Mouse (Mus musculus) layer of hippocampus, adult 18-20 months (tissue): ENCODE measurements around the gene Srrm2. TPM values are rescaled to one million over a fixed set of nuclear protein-coding genes. Genes with fewer than 3 reads are reported as not detected.

Experiments used
- DNase-seq, 2 experiments: peaks; one replicate each; pipeline ENCODE4 v3.0.0; 2022; ENCODE audit warnings: low spot score in 2 of 2
- total RNA-seq, 2 experiments: library from RNA; stranded (reverse); gene quantifications; 2 replicates each; pipeline ENCODE4 v1.2.3; 2021

The Srrm2 gene
- total RNA-seq, 2 experiments from 2014 or later: 509 to 565 TPM

DNA sequence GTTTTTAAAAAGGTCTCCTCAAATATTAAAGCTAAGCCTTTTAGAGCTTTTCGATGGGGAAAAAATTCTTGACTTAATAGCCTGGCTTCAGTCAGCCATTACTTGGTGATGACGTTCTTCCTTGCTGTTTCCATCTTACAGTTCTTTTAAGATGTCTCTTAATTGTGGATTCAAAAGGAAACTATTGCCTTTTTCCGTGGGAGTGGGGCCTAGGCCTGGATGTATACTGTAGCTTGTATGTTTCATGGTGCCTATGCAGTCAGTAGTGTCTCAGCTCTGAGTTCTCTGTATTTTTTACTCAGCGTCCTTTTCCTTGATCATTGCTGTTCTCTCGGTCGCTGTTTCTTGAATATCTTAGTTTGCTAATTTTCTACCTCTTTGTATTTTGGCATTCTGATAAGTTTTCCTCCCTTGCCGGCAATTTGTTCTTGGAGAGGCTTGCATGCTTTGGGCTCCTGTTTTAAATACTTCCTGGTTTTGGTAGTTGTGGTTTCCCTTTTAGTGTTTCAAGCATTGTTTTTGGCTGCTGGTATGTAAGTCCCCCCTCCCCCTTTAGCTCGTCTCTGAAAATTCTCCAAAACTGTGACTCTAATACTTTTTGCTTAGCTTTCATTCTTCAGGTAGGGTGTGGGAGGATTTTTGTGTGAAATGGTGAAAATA, 14.2 kb downstream of the Srrm2 start:
- no peak for DNase-seq

DNA sequence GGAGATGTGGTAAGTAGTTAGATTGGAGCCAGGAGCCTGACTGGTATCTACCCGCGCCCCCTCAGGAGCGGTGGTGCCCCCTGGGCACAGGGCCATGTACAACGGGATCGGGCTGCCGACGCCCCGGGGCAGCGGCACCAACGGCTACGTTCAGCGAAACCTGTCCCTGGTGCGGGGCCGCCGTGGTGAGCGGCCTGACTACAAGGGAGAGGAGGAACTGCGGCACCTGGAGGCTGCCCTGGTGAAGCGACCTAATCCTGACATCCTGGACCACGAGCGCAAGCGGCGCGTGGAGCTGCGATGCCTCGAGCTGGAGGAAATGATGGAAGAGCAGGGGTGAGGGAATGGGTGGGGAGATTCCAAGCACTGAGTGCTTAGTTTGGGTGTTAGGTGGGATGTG, 16.5 kb downstream of the Srrm2 start:
- no peak for DNase-seq

DNA sequence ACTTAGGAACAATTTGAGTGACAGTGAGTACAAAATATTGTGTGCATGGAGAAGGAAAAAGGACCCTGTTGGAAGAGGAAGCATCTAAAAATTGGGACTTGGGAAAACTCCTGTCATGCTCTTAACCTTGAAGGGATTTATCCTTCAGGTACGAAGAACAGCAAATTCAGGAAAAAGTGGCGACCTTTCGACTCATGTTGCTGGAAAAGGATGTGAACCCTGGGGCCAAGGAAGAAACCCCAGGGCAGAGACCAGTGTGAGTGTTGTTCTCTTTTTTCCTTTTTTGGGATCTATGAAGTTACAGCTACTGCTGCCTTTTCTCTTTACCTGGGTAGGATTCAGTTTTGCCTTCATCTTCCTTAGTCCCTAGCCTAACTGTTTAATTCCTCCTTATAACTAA, 17.6 kb downstream of the Srrm2 start:
- no peak for DNase-seq

DNA sequence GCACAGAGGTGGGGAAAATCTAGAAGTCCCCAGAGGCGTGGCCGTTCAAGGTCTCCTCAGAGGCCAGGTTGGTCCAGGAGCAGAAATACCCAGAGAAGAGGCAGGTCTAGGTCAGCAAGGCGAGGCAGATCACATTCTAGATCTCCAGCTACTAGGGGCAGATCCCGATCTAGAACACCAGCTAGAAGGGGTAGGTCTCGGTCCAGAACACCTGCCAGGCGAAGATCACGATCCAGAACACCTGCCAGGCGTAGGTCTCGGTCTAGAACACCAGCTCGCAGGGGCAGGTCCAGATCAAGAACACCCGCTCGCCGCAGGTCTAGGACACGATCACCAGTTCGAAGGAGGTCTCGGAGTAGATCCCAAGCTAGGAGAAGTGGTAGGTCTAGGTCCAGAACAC, 25.3 kb downstream of the Srrm2 start:
- peak in 1 of 2 experiments; percentile 27 for DNase-seq

DNA sequence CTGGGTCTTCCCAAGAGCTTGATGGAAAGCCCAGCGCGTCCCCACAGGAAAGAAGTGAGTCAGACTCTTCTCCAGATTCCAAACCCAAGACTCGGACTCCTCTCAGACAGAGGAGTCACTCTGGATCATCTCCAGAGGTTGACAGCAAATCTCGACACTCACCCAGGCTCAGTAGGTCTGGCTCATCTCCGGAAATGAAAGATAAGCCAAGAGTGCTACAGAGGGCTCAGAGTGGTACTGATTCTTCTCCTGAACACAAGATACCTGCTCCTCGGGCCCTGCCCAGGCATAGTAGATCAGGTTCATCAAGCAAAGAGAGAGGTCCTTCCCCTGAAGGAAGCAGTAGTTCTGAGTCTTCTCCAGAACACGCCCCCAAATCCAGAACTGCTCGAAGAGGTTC, 28.2 kb downstream of the Srrm2 start:
- no peak for DNase-seq

DNA sequence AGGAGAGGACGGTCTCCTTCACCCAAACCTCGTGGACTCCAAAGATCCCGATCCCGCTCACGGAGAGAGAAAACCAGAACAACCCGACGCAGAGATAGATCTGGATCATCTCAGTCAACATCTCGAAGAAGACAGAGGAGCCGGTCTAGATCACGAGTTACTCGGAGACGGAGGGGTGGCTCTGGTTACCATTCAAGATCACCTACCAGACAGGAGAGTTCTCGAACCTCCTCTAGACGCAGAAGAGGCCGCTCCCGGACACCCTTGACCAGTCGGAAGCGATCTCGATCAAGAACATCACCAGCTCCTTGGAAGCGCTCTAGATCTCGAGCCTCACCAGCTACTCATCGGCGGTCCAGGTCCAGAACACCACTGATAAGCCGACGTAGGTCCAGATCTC, 28.9 kb downstream of the Srrm2 start:
- DNase-seq: no peak

DNA sequence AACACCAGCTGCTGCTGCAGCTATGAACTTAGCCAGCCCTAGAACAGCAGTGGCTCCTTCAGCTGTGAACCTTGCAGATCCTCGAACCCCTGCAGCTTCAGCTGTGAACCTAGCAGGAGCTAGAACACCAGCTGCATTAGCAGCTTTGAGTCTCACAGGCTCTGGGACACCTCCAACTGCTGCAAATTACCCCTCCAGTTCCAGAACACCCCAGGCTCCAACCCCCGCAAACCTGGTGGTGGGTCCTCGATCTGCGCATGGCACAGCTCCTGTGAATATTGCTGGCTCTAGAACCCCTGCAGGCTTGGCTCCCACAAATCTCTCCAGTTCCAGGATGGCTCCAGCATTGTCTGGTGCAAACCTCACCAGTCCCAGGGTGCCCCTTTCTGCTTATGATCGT, 30.4 kb downstream of the Srrm2 start:
- peak; percentile 44 to 55 for DNase-seq

DNA sequence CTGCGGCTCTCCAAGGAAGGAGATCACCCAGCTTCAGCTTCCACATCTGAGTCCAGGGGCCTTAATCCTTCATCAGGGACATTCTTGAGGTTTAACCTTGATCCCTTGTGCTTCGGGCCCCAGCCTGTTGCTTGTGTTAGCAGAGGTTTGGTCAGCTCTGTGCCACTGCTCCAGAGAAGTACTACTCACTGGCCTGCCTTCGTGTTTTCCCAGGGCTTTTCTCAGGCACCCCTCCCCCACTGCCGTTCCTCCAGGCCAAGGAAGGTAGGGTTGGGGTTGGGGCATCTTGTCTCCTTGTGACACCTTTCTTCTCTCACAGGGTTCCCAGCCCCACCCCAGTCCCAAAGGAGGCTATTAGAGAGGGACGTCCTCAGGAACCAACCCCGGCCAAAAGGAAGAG, 31.8 kb downstream of the Srrm2 start:
- DNase-seq: no peak

DNA sequence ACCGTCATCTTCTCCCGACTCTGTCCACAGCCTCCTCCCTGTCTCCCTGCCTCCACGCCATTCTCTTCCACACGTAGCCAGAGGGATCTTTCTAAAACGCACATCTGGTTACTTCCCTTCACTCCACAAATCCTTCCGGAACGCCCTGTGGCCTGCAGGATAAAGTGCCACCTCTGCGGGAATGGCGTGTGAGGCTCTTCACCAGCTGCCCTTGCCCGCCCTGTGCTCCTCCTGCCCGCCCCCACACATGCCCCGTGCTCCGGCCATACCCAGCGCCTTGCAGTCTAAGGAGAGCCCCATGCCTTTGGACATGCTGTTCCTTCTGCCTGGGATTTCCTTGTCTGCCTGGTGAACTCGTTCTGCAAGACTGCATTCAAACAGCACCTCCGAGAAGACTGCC, 32.7 kb downstream of the Srrm2 start:
- DNase-seq: no peak

DNA sequence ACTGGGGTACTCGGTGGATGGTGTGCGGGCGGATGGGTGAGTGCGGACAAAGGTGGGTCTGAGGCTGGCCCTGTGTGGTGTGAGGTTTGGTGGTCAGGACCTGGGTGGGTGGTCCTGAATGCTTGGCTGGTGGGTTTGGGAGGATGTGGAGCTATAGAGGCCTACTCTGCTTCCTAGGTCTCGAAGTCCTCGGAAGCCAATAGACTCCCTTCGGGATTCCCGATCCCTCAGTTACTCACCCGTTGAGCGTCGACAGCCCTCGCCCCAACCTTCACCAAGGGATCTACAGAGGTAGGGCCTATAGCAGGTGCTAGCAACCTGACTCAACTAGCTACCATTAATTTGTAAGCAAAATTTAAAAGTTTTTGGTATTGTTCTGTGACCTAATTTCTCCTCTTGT, 33.3 kb downstream of the Srrm2 start:
- no peak for DNase-seq

DNA sequence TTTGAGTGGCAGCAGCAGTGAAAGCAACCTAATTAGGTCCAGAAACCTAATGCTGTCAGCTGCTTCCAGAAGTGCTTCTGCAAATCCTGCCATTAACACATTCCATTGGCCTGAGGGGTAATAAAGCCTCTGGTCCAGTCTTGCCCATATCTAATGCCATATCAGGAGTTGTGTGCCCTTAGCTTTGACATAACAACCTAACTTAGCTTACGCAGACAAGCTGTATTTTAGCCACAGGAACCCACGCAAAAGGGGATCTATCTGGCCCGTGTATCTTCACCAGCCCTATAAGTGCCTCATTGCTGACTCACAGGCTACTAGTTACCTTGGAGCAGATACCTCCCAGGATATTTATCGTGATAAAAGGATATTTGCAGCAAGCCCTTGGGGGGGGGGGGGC, 35.3 kb downstream of the Srrm2 start:
- DNase-seq: no peak

DNA sequence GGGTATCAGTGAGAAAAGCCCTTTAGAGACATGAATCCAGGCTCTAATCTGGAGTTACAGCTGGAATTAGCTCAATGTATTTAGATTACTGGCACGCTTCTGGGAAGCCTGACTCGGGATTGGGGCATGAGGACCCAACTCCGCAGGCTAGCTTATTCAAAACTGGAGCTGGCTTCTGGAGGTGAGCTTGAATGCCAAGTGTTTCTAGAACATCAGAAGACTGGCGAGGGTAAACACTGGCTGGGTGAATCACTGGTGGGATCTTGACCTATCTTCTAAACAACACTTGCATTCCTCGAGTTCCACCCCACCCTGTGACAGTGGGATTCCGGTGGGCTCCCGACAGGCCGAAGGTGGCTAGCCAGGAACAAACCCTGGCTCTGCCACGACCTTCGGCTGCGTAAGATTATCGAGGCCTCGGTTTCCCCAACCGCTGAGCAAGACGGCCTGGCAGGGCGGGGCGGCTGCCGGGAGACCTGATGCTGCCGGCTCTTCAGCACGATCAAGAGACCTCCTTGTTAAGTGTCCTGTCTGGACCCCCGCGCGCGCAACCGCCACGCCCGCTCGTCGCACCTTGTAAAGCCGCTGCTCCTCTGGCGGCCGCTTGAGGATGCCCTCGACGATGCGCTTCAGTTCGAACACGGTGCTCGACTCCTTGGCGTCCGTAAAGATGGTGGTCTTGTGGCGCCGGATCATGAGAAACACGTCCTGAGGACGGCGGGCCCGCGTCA, 38.1 kb downstream of the Srrm2 start:
- peak; percentile 19 to 35 for DNase-seq

DNA sequence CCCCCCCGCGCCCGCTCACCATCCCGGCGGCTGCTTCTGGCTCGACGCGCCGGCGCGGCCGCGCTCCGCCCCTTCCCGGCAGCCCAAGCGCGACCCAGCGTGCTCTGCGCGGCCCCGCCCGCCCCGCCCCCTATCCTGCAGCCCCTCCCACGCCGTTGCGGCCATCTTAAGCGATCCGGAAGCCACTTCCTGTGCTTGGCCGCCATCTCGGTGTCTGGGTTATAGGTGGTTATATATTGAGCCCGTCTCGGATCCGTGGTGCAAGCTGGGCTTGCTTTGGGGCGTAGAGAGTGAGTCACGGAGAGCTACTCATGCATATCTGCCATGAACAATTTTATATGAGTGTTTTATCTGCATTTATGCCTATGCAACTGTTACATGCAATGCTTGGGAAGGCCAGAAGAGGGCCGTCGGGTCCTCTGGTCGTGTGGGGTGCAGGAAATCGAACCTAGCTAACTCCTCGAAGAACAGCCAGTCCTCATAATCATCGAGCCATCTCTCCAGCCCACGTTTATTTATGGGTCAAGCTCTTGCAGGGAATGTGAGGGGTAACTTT, 38.8 kb downstream of the Srrm2 start, which contains the start of gene Elob:
Gene Elob (minus strand): TSS at position 73 of the 556 bp plus-strand sequence.
- peak; percentile 74 to 92 for DNase-seq

DNA sequence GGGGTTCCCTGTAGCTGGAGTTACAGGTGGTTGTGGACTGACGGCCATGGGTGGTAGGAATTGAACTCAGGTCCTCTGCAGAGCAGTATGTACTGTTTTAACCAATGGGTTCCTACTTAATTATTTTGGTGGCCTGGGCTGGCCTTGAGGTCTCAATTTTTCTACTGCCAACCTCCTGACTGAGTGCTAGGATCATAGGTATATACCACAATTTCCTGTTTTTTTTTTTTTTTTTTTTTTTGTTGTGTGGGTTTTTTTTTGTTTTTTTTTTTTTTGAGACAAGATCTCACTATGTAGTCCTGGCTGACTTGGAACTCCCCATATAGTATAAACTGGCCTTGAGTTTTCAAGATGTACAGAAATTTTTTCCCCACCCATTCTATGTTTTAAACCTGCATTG, 40.9 kb downstream of the Srrm2 start:
- no peak for DNase-seq

DNA sequence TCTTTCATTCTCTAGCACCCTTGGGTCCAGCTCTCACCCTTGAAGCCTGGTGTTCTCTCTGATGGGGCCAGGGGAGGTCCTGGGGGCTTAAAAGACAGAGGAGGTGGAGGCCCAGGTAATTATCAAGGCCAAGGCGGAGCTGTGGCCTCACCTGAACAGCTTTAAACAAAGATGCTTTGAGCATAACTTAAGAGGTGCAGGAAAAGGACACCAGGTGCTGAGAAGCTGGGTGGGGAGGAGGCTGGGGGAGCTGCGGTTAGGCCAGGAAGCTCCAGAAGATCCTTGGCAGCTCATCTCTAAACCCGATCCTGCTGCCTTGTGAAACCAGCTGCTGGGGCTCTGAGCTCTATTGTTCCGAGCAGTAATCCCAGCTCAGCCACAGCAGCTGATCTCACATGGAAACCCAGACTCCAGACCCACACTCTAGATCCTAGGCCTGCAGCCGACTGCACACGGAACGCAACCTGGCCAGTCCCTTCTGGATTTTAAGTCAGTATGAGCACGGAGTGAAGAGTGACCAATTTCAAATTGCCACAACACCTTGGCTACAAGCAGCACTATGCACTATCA, 45.8 kb downstream of the Srrm2 start, which contains the start of gene Prss33:
Gene Prss33 (minus strand): TSS at position 51 of the 570 bp plus-strand sequence.
- DNase-seq: no peak

DNA sequence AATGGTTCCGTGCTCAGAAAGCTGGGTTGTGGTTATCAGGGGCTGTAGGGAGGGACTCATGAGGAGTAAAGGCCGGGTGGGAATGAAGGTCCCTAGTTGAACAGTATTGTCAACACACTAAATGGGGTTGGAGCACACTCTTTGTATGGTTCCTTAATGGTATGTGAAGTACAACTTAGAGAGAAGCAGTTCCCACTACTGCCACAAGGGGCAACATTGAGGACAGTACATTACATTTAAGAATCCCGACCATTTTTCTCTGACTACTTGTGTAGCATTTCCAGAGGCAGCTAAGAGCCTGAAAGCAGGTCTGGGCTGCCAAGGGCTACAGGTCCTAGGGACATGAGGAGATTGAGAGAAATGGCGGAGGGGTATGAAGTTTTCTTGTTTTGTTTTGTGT, 50.8 kb downstream of the Srrm2 start:
- DNase-seq: peak in 1 of 2 experiments; percentile 80

DNA sequence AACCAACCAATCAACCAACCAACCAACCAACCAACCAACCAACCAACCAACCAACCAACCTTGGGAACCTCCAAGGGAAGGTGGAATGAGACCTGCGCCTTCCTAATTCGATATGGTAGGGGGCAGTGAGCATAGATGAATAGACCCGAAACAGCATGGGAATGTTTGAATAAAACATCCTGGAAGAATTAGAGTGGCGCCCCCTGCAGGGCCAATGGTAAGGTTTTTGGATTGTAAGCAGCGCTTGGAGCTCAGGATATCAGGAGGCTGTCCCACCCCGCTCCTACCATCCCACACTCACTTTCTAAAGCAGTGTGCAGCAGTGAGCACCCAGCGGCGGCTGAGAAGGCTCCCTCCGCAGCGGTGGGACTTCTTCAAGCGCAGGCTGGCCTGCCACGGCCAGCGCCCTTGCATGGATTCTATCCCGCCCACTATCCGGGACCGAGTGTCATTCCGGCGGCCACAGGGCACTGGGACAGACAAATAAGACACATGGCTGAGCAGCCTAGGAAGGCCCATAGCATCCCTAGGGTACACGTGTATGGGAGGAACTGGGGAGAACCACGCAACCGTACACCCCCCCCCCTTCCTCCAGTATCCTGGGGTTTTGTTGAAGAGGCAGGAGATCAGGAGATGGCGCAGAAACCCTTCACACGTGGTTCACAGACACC, 52.9 kb downstream of the Srrm2 start:
- DNase-seq: no peak

DNA sequence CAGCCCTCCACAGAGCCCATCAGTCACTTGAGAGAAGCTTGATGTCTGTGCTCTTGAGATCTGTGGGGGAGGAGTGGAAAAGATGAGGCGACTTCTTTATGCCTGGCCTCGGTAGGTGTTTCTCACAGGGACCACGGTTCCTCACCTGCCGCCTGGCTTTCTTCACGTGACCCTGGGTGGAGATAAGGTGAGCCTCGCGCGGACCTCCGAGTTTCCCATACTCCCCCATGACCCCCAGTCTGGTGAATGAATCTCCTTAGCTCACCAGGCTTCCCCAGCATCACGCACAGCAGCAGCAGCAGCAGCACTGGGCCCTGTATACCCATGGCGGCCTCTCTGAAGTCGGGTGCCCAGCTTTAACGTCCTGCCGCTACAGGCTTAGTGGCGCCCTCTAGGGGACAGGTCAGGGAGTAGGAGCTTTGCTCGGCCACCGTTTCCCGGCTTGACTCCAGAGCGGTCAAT, 53.5 kb downstream of the Srrm2 start, which contains the start of the genes Prss32 and Prss41:
Gene Prss32 (plus strand): TSS at position 44 of the 462 bp plus-strand sequence.
Gene Prss41 (minus strand): TSS at position 361 of the 462 bp plus-strand sequence.
- peak in 1 of 2 experiments; percentile 44 for DNase-seq

DNA sequence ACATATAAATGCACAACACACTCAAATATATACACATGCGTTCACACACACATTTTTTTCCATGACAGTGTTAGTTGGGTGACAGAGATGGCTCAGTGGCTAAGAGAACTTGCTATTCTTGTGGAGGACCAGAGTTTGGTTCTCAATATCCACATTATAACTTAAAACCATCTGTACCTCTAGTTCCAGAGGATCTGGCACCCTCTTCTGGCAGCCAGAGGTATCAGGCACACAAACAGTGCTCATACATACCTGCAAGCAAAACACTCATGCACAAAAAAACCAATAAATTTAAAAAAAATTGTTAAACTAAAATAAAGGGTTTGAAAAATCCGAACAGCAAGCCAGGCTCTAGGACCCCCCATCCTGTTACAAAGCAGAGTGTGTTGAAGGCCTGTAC, 59.7 kb downstream of the Srrm2 start:
- DNase-seq: no peak

DNA sequence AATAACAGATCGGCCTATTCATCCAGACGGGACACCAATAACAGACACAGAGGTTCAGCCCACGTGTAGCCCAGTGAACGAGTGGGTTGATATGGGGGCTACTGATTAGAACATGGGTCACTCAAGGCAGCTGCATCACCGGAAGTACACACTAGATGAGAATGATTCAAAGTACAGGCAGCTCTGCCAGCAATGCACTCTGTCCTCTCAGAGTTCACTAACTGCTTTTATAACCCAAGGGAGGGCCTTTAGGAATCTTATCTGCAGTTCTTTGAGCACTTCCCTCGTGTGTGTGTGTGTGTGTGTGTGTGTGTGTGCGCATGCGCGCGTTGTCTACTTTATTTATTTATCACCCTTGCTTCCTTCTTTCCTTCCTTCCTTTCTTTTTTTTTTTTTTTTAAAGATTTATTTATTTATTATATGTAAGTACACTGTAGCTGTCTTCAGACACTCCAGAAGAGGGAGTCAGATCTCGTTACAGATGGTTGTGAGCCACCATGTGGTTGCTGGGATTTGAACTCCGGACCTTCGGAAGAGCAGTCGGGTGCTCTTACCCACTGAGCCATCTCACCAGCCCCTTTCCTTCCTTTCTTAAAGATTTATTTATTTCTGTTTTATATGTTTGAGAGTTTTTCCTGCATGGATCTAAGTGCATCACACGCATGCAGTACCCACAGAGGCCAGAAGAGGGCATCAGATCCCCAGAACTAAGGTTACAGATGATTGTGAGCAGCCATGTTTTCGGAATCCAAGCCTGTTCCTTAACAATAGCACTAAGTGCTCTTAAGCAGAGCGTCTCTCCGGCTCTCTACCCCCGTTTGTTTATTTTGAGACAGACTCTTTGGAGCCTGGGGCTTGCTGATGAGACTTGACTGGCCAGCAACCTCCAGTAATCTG, 60.8 kb downstream of the Srrm2 start:
- DNase-seq: peak in 1 of 2 experiments; percentile 68
